Comparison of ENCODE assay signal across 16 mouse cellular contexts in the genomic region with DNA sequence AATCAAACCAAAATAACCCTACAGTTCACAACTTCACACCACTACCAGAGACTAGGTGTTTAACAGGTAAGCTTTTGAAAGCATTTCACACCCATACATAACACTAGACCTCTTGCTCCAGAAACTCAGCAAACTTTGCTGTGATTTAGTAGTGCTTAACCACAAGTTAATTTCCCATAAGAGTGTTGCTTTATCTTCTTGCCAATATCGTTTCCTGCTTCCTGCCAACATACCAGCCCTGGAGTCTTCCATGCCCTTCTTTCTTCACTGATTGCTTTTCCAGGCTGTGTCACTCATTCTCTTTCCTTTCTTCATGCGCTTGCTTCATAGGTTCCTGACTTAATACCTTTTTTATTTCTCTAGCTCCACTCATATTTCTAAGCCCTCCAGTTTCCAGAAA. TPM values are rescaled to one million over a fixed set of nuclear protein-coding genes. Genes with fewer than 3 reads are reported as not detected.
"Had no signal": no experiment of that assay in that cellular context is flagged by ENCODE, and none has a peak within 500 bp of the region (broad histone marks: within the 10 kb centered on the region; RNA-seq: fewer than 3 reads in every experiment).

No protein-coding gene starts in this region.

- ATAC-seq: liver, embryonic 12.5 days had no signal

- H3K9ac ChIP-seq: liver, embryonic 12.5 days; liver, embryonic 15.5 days had no signal

- H3K4me3 ChIP-seq: liver, embryonic 12.5 days; liver, embryonic 15.5 days had no signal

- H3K9me3 ChIP-seq: liver, embryonic 12.5 days; liver, embryonic 15.5 days had no signal

- H3K27ac ChIP-seq: liver, embryonic 12.5 days; liver, embryonic 15.5 days had no signal

- DNase-seq: kidney, adult 18-20 months; kidney, adult 9 months; kidney, postnatal 14 days; kidney, postnatal 4 days; liver; lung, adult 2 months; lung, postnatal 10 days; lung, postnatal 4 days; midbrain, embryonic 14.5 days; thymus, adult 2 months; thymus, postnatal 25 days had no signal

- H3K36me3 ChIP-seq: liver, embryonic 12.5 days; liver, embryonic 15.5 days had no signal

- H3K4me2 ChIP-seq: liver, embryonic 12.5 days; liver, embryonic 15.5 days; midbrain, embryonic 11.5 days had no signal

- H3K27me3 ChIP-seq: liver, embryonic 12.5 days; liver, embryonic 15.5 days had no signal

RNA-seq across cellular contexts. Expression of gene Cetn4, which starts 16.0 kb away (rescaled TPM):
- polyA plus RNA-seq: small intestine, adult 2 months had no signal

RNA-seq across cellular contexts. Expression of gene Fgf2, which starts 19.7 kb away (rescaled TPM):
- total RNA-seq: megakaryocyte-erythroid progenitor cell, adult 5-6 weeks had no signal
